Mouse (Mus musculus): Measurements from ENCODE around the gene Six5. TPM values are rescaled to one million over a fixed set of nuclear protein-coding genes. Genes with fewer than 3 reads are reported as not detected.

Six5 gene
- polyA plus RNA-seq, 1 experiment from 2014 or later: 4.3 TPM

DNA sequence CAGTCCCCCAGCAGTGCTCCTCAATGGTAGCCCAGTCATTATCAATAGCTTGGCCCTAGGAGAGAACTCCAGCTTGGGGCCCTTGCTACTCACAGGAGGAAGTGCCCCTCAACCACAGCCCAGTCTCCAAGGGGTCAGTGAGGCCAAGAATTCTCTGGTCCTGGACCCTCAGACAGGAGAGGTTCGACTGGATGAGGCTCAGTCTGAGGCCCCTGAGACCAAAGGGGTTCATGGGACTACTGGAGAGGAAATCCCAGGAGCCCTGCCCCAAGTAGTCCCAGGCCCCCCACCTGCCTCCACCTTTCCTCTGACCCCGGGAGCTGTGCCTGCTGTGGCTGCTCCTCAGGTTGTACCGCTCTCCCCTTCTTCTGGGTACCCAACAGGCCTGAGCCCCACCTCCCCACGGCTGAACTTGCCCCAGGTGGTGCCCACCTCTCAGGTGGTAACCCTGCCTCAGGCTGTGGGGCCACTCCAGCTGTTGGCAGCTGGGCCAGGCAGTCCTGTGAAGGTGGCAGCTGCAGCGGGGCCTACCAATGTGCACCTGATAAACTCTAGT is 2.1 kb downstream of the Six5 start:
- 53% methylated on average over 5 of the region's 5 CpGs for WGBS
- H3K36me3 ChIP-seq (ENCODE audit: control insufficient read depth, insufficient read depth, low read length): peaks cover 2% of the 10 kb centered on the region; the same call in 1 of the 2 replicates
- DNase-seq (ENCODE audit: low spot score): no peak
- H3K4me3 ChIP-seq (ENCODE audit: low read depth, low read length): peak overlapping the region; percentile 66
- peak overlapping the region; percentile 76; the same call in 1 of the 2 replicates for H3K9ac ChIP-seq (ENCODE audit: low read depth, low read length)
- peaks cover 59% of the 10 kb centered on the region for H3K27me3 ChIP-seq (replicated peaks; ENCODE audit: control insufficient read depth, insufficient read depth, low read length)
- peak overlapping the region; percentile 95 for H3K4me2 ChIP-seq
- H3K9me3 ChIP-seq (ENCODE audit: control insufficient read depth, low read length): no peaks in the 10 kb centered on the region
- no peak for ATAC-seq (replicated peaks; ENCODE audit: low FRiP score)
- peaks cover 35% of the 10 kb centered on the region for H3K4me1 ChIP-seq (replicated peaks; ENCODE audit: control insufficient read depth, insufficient read depth, low read length)
- H3K27ac ChIP-seq (ENCODE audit: low read depth, low read length): no peak overlapping the region

DNA sequence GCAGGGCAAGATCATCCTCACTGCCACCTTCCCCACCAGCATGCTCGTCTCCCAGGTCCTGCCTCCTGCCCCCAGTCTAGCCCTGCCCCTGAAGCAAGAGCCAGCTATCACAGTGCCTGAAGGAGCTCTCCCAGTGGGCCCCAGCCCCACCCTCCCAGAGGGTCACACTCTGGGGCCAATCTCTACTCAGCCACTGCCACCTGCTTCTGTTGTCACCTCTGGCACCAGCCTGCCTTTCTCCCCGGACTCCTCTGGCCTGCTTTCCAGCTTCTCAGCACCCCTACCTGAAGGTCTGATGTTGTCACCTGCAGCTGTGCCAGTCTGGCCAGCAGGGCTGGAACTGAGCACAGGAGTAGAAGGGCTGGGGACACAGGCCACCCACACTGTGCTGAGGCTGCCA is 2.8 kb downstream of the Six5 start:
- Histone ChIP-seq H3K4me1 (replicated peaks; ENCODE audit: control insufficient read depth, insufficient read depth, low read length) (peaks cover 33% of the 10 kb centered on the region), H3K27ac (ENCODE audit: low read depth, low read length) (no peak overlapping the region), H3K27me3 (replicated peaks; ENCODE audit: control insufficient read depth, insufficient read depth, low read length) (peaks cover 52% of the 10 kb centered on the region), H3K9me3 (ENCODE audit: control insufficient read depth, low read length) (no peaks in the 10 kb centered on the region), H3K4me2 (no peak overlapping the region), H3K36me3 (ENCODE audit: control insufficient read depth, insufficient read depth, low read length) (peaks cover 2% of the 10 kb centered on the region; the same call in 1 of the 2 replicates), H3K9ac (ENCODE audit: low read depth, low read length) (no peak overlapping the region), H3K4me3 (ENCODE audit: low read depth, low read length) (no peak overlapping the region)
- 44% methylated on average over 2 of the region's 2 CpGs for WGBS
- DNase-seq (ENCODE audit: low spot score) (no peak), ATAC-seq (replicated peaks; ENCODE audit: low FRiP score) (no peak)

DNA sequence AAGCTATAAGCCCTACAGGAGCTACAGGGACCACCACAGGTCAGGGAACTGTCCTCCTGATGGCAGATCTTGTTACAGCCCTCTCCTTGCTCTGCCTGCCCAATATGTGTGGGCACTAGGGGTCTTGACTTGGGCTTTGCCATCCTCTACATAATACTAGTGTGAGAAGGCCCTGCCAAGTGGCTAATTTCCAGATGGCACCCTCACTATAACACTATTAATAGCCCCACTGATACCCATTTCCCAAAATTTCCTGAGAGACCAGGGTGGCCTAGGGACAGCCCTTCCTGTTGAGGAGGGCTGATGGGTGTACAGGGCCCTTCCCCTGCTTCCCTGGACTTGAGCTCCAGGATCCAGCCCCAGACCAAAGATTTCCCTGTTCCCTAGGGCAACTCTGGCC is 3.5 kb downstream of the Six5 start:
- Histone ChIP-seq H3K4me3 (ENCODE audit: low read depth, low read length) (no peak overlapping the region), H3K4me2 (no peak overlapping the region)
- ATAC-seq (replicated peaks; ENCODE audit: low FRiP score): no peak

DNA sequence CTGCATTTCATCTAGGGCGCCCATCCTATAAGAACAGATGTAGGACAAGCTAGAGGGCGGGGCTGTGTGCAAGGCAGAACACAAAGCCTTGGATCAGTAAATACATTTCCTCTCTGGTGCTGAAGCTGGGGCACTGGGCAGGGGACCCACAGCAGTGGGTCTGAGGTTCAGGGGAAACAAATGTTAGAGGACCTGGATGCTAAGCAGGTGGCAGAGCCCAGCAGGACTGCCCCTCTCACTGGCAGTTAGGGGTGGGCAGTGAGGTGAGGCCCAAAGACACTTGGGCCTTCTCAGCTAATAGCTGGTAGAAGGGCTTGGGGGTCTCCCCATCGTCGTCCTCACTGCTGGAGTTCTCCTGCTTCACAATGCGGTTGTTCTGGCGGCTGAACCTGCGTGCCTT is 4.4 kb downstream of the Six5 start:
- Histone ChIP-seq H3K9me3 (ENCODE audit: control insufficient read depth, low read length) (no peaks in the 10 kb centered on the region), H3K27me3 (replicated peaks; ENCODE audit: control insufficient read depth, insufficient read depth, low read length) (peaks cover 51% of the 10 kb centered on the region), H3K4me1 (replicated peaks; ENCODE audit: control insufficient read depth, insufficient read depth, low read length) (peaks cover 21% of the 10 kb centered on the region), H3K4me2 (no peak overlapping the region), H3K4me3 (ENCODE audit: low read depth, low read length) (no peak overlapping the region), H3K9ac (ENCODE audit: low read depth, low read length) (no peak overlapping the region), H3K27ac (ENCODE audit: low read depth, low read length) (no peak overlapping the region), H3K36me3 (ENCODE audit: control insufficient read depth, insufficient read depth, low read length) (peaks cover 2% of the 10 kb centered on the region; the same call in 1 of the 2 replicates)
- no peak for DNase-seq (ENCODE audit: low spot score)
- WGBS: 62% methylated on average over 7 of the region's 7 CpGs
- ATAC-seq (replicated peaks; ENCODE audit: low FRiP score): no peak

More for the DNA sequence above, 3.5 kb downstream of the Six5 start:
- no peak overlapping the region for H3K27ac ChIP-seq (ENCODE audit: low read depth, low read length)
- no peak for DNase-seq (ENCODE audit: low spot score)
- H3K27me3 ChIP-seq (replicated peaks; ENCODE audit: control insufficient read depth, insufficient read depth, low read length): peaks cover 49% of the 10 kb centered on the region
- no peaks in the 10 kb centered on the region for H3K9me3 ChIP-seq (ENCODE audit: control insufficient read depth, low read length)
- H3K9ac ChIP-seq (ENCODE audit: low read depth, low read length): no peak overlapping the region
- H3K4me1 ChIP-seq (replicated peaks; ENCODE audit: control insufficient read depth, insufficient read depth, low read length): peaks cover 26% of the 10 kb centered on the region
- peaks cover 2% of the 10 kb centered on the region; the same call in 1 of the 2 replicates for H3K36me3 ChIP-seq (ENCODE audit: control insufficient read depth, insufficient read depth, low read length)

DNA sequence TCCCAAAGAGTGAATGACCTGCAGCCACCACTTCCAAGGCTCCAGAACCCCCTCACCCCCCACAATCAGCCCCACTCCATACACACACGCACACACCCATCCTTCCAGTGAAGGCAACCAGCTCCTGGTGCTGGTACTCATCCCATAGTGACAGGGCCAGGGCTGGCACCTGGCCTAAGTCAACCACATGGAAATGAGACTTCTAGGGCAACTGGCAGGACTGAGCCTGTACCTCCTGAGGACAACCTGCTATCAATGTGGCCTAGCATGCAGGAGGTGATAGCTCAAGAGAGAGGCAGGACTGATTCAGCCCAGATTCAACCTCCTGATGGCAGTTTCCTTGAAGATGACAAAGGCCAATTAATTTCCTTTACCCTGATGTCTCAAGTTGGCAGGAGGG is 5.9 kb downstream of the Six5 start:
- Histone ChIP-seq H3K36me3 (ENCODE audit: control insufficient read depth, insufficient read depth, low read length) (peaks cover 2% of the 10 kb centered on the region; the same call in 1 of the 2 replicates), H3K4me2 (no peak overlapping the region), H3K9ac (ENCODE audit: low read depth, low read length) (no peak overlapping the region), H3K27me3 (replicated peaks; ENCODE audit: control insufficient read depth, insufficient read depth, low read length) (peaks cover 44% of the 10 kb centered on the region), H3K9me3 (ENCODE audit: control insufficient read depth, low read length) (no peaks in the 10 kb centered on the region), H3K4me1 (replicated peaks; ENCODE audit: control insufficient read depth, insufficient read depth, low read length) (peaks cover 18% of the 10 kb centered on the region), H3K4me3 (ENCODE audit: low read depth, low read length) (no peak overlapping the region), H3K27ac (ENCODE audit: low read depth, low read length) (no peak overlapping the region)
- 64% methylated on average over 1 of the region's 1 CpGs for WGBS
- no peak for ATAC-seq (replicated peaks; ENCODE audit: low FRiP score)
- no peak for DNase-seq (ENCODE audit: low spot score)

DNA sequence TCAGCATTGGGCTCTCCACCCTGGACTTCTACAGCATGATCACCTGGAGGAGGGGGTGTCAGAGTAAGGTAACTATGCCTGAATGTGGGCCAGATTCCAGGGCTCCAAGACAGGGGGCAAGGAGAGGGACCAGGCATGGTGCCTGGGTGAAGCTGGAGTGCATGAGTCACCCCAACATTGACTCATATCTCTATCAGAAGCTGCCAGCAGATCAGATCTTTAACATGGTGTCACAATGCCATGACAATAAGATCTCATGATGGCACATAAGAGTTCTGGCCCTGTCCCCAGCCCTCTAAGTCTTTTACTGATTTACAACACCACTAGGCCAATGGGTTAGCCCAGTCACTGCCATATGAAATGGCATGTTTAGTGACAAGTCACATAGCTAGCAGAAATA is 9.3 kb downstream of the Six5 start:
- Histone ChIP-seq H3K4me3 (ENCODE audit: low read depth, low read length) (no peak overlapping the region), H3K4me1 (replicated peaks; ENCODE audit: control insufficient read depth, insufficient read depth, low read length) (no peaks in the 10 kb centered on the region), H3K9me3 (ENCODE audit: control insufficient read depth, low read length) (no peaks in the 10 kb centered on the region), H3K4me2 (no peak overlapping the region), H3K36me3 (ENCODE audit: control insufficient read depth, insufficient read depth, low read length) (no peaks in the 10 kb centered on the region), H3K27me3 (replicated peaks; ENCODE audit: control insufficient read depth, insufficient read depth, low read length) (peaks cover 16% of the 10 kb centered on the region), H3K27ac (ENCODE audit: low read depth, low read length) (no peak overlapping the region), H3K9ac (ENCODE audit: low read depth, low read length) (no peak overlapping the region)
- DNase-seq (ENCODE audit: low spot score): no peak
- ATAC-seq (replicated peaks; ENCODE audit: low FRiP score): no peak

DNA sequence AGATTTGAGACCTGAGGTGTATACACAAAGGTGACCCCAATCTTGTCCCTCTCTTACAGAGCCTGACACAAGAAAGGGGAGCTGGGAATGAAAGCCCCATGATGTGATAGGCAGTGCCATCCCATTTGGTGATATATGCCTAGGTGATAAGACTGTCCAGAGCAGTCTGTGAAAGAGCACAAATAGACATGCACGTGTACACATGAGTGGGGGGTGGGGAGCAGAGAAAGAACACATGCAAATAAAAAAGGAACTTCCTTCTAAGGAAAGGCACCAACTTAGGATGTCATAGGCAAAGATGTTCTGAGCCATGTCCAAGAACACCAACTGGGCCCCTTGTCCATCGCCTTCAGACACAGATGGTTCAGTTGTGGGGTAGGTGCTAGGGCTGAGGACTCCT is 10.1 kb downstream of the Six5 start:
- Histone ChIP-seq H3K4me3 (ENCODE audit: low read depth, low read length) (no peak overlapping the region), H3K4me2 (no peak overlapping the region), H3K27ac (ENCODE audit: low read depth, low read length) (no peak overlapping the region), H3K27me3 (replicated peaks; ENCODE audit: control insufficient read depth, insufficient read depth, low read length) (peaks cover 10% of the 10 kb centered on the region), H3K9ac (ENCODE audit: low read depth, low read length) (no peak overlapping the region), H3K9me3 (ENCODE audit: control insufficient read depth, low read length) (no peaks in the 10 kb centered on the region), H3K4me1 (replicated peaks; ENCODE audit: control insufficient read depth, insufficient read depth, low read length) (no peaks in the 10 kb centered on the region), H3K36me3 (ENCODE audit: control insufficient read depth, insufficient read depth, low read length) (no peaks in the 10 kb centered on the region)
- WGBS: 67% methylated on average over 2 of the region's 2 CpGs
- no peak for DNase-seq (ENCODE audit: low spot score)
- no peak for ATAC-seq (replicated peaks; ENCODE audit: low FRiP score)

DNA sequence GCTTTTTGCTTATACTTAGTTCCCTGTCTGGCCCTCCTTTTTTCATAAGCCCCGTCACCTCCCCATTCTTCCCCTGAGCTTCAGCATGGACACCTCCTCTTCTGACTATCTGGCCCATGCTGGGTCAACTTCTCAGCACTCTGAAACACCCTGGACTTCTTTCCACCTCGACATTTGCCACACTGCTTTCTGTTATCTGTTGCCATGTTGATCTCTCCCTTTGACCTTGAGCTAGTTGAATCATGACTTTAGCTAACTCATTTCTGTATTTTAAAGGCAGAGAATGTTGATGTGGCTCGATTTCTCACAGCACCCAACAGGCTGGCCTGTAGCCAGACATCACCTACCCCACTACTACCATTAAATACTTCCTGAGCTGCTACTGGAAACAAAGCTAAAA is 13.0 kb downstream of the Six5 start:
- DNase-seq (ENCODE audit: low spot score): no peak
- Histone ChIP-seq H3K27me3 (replicated peaks; ENCODE audit: control insufficient read depth, insufficient read depth, low read length) (0 out of 2 replicates have a peak, but pooled peaks cover 3% of the 10 kb centered on the region), H3K4me1 (replicated peaks; ENCODE audit: control insufficient read depth, insufficient read depth, low read length) (no peaks in the 10 kb centered on the region), H3K9me3 (ENCODE audit: control insufficient read depth, low read length) (no peaks in the 10 kb centered on the region), H3K4me3 (ENCODE audit: low read depth, low read length) (no peak overlapping the region), H3K4me2 (no peak overlapping the region), H3K27ac (ENCODE audit: low read depth, low read length) (no peak overlapping the region), H3K36me3 (ENCODE audit: control insufficient read depth, insufficient read depth, low read length) (no peaks in the 10 kb centered on the region), H3K9ac (ENCODE audit: low read depth, low read length) (no peak overlapping the region)
- 53% methylated on average over 3 of the region's 3 CpGs for WGBS
- no peak for ATAC-seq (replicated peaks; ENCODE audit: low FRiP score)

DNA sequence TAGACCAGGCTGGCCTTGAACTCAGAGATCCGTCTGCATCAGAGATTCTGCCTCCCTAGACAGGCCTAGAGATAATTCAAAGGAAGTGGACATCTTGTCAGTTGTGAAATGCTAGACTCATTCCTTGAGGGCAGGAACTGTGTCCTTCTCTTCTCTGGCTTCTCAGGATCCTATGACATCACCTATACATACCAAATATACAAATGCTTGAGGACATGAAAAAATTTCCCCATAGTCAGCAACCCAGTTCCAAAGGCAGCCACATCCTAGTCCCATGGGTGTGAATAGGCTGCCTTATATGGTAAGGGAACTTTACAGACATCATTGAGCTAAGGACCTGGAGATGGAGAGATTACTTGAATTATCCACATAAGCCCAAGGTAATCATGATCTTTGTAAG is 15.2 kb downstream of the Six5 start:
- no peak overlapping the region for H3K9ac ChIP-seq (ENCODE audit: low read depth, low read length)
- H3K4me1 ChIP-seq (replicated peaks; ENCODE audit: control insufficient read depth, insufficient read depth, low read length): no peaks in the 10 kb centered on the region
- no peak for ATAC-seq (replicated peaks; ENCODE audit: low FRiP score)
- no peaks in the 10 kb centered on the region; the same call in 1 of the 2 replicates for H3K27me3 ChIP-seq (replicated peaks; ENCODE audit: control insufficient read depth, insufficient read depth, low read length)
- 62% methylated on average over 1 of the region's 1 CpGs for WGBS
- H3K36me3 ChIP-seq (ENCODE audit: control insufficient read depth, insufficient read depth, low read length): no peaks in the 10 kb centered on the region
- H3K4me2 ChIP-seq: no peak overlapping the region
- no peak overlapping the region for H3K4me3 ChIP-seq (ENCODE audit: low read depth, low read length)
- H3K27ac ChIP-seq (ENCODE audit: low read depth, low read length): no peak overlapping the region
- no peak for DNase-seq (ENCODE audit: low spot score)
- H3K9me3 ChIP-seq (ENCODE audit: control insufficient read depth, low read length): no peaks in the 10 kb centered on the region

All from liver, embryonic 11.5 days (tissue).